Mouse (Mus musculus) ES-Bruce4 (cell line): ENCODE results near the gene Dysf.

ENCODE experiments used
- CTCF ChIP-seq: IDR thresholded peaks from one replicate; pipeline ENCODE4 v1.8.1; 2011; ENCODE audit warnings: low read depth, low read length
- EP300 ChIP-seq: IDR thresholded peaks from 2 replicates; pipeline ENCODE4 v1.6.1; 2011; ENCODE audit warnings: low read depth, low read length; ENCODE audit not compliant: insufficient read depth
- POLR2A ChIP-seq: IDR thresholded peaks from one replicate; pipeline ENCODE4 v1.8.1; 2011; ENCODE audit warnings: low read length; ENCODE audit not compliant: insufficient read depth

DNA sequence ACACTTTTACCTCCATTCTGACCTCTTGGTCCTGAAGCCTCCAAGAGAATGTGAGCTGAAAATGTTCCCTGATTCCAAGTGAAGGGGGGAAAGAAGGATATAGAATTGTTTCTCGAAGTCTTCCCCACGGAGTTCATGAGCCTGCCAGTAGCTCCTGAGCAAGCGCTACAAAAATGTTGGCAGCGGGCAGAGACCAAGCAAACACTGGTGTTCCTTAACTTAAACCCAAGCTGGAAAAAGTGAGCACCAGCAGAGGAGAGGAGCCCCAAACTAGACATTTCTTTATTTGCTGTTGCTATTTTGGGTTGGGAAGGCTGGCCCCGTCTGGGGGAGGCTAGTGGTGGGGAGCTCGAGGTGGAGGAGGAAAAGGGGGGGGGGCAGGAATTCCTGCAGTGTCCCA, 102.0 kb downstream of the Dysf start:
- TF ChIP-seq POLR2A (no peak), EP300 (no peak), CTCF (no peak)
